9 mouse cellular contexts compared by ENCODE assay signal in genomic region chr4:106614180-106614797, GRCm38 (mm10). TPM values are rescaled to one million over a fixed set of nuclear protein-coding genes. Genes with fewer than 3 reads are reported as not detected.
DNase-seq lines count a peak whose midpoint lies in the region; ATAC-seq and TF ChIP-seq lines count a peak whose summit lies in the region.
"Had no signal": no experiment of that assay in that cellular context is flagged by ENCODE, and none has a peak within 500 bp of the region (broad histone marks: within the 10 kb centered on the region; RNA-seq: fewer than 3 reads in every experiment).

No protein-coding gene starts in this region.

- in situ Hi-C loops in ES-E14 (cut with MboI; ENCODE audit: low sequenced_read_pairs in 2 of 2, unreplicated experiment in 2 of 2): loop anchor here in 1 of 2 experiments (10.0 kb wide), 1 partner anchor 101 kb away; no protein-coding TSS in a partner anchor

- no peaks in the 10 kb centered on the region for H3K27me3 ChIP-seq in forebrain, embryonic 14.5 days (replicated peaks; ENCODE audit: control insufficient read depth, insufficient read depth, low read length)

- TF ChIP-seq POLR2A in lung, adult 2 months (IDR thresholded peaks at IDR 0.05; ENCODE audit: borderline replicate concordance, extremely low read depth, low read depth, low read length): no peak
- TF ChIP-seq POLR2A in olfactory bulb, adult 2 months (IDR thresholded peaks at IDR 0.05; ENCODE audit: insufficient read depth, low read depth, low read length): no peak

- H3K9me3 ChIP-seq in ES-E14 (ENCODE audit: control insufficient read depth, insufficient read depth, low read depth, low read length): no peaks in the 10 kb centered on the region
- no peaks in the 10 kb centered on the region for H3K9me3 ChIP-seq in forebrain, embryonic 14.5 days (replicated peaks; ENCODE audit: control insufficient read depth, low read length)

- H3K9ac ChIP-seq in ES-E14 (ENCODE audit: insufficient read depth, low read depth, low read length, poor library complexity, severe bottlenecking): peak overlapping the region; percentile 47; the same call in 1 of the 2 replicates
- H3K9ac ChIP-seq in forebrain, embryonic 14.5 days (ENCODE audit: low read length): no peak overlapping the region

- ATAC-seq in forebrain, embryonic 14.5 days: peak; percentile 79

- H3K4me2 ChIP-seq in forebrain, embryonic 14.5 days (ENCODE audit: low read length): no peak overlapping the region

- 44% methylated on average over 7 of the region's 7 CpGs for WGBS in forebrain, embryonic 14.5 days
- WGBS in lung, adult 2 months: 45% methylated on average over 7 of the region's 7 CpGs
- WGBS in olfactory bulb, adult 2 months: 44% methylated on average over 7 of the region's 7 CpGs

- DNase-seq in ES-E14 (ENCODE audit: low read depth, low spot score): peak; percentile 70
- DNase-seq in cerebellum, adult 11-12 months: peak; percentile 32
- DNase-seq in forebrain, embryonic 14.5 days (ENCODE audit: low spot score): peak; percentile 77
- DNase-seq in heart, postnatal 4 days: peak; percentile 79
- peak; percentile 60 to 85 for DNase-seq in layer of hippocampus, adult 2 months (ENCODE audit: low spot score in 2 of 2)
- DNase-seq in lung, adult 2 months: peak; percentile 59
- peak; percentile 76 to 88 for DNase-seq in thymus, postnatal 10 days (ENCODE audit: low spot score in 2 of 2)

- H3K4me1 ChIP-seq in ES-E14 (ENCODE audit: control insufficient read depth in 2 of 2, insufficient read depth in 2 of 2, low read length in 2 of 2, poor library complexity in 1 of 2): peaks cover 2 to 28% of the 10 kb centered on the region in 2 experiments; a peak in 2 of 4 replicates
- peaks cover 4% of the 10 kb centered on the region; the same call in 1 of the 2 replicates for H3K4me1 ChIP-seq in forebrain, embryonic 14.5 days (ENCODE audit: control insufficient read depth, insufficient read depth, low read length)
- H3K4me1 ChIP-seq in lung, adult 2 months (ENCODE audit: control insufficient read depth, insufficient read depth, low read length): no peaks in the 10 kb centered on the region
- H3K4me1 ChIP-seq in olfactory bulb, adult 2 months (ENCODE audit: control insufficient read depth, insufficient read depth, low read length): peaks cover 8% of the 10 kb centered on the region

- H3K36me3 ChIP-seq in ES-E14 (ENCODE audit: control insufficient read depth, insufficient read depth, low read length, poor library complexity, severe bottlenecking): no peaks in the 10 kb centered on the region
- H3K36me3 ChIP-seq in forebrain, embryonic 14.5 days (ENCODE audit: control insufficient read depth, insufficient read depth, low read length): no peaks in the 10 kb centered on the region

- H3K4me3 ChIP-seq in ES-E14 (ENCODE audit: insufficient read depth in 1 of 2, low read depth in 1 of 2, low read length in 2 of 2, poor library complexity in 1 of 2, severe bottlenecking in 1 of 2): no peak overlapping the region
- no peak overlapping the region for H3K4me3 ChIP-seq in forebrain, embryonic 14.5 days (ENCODE audit: low read depth, low read length)
- no peak overlapping the region for H3K4me3 ChIP-seq in layer of hippocampus, adult 2 months
- H3K4me3 ChIP-seq in lung, adult 2 months (replicated peaks; ENCODE audit: extremely low read depth, low read depth, low read length): no peak overlapping the region
- H3K4me3 ChIP-seq in olfactory bulb, adult 2 months (ENCODE audit: insufficient read depth, low read depth, low read length): no peak overlapping the region

- no peak overlapping the region for H3K27ac ChIP-seq in ES-E14 (ENCODE audit: insufficient read depth, low read depth, low read length, poor library complexity, severe bottlenecking)
- H3K27ac ChIP-seq in forebrain, embryonic 14.5 days (ENCODE audit: low read depth, low read length): no peak overlapping the region
- H3K27ac ChIP-seq in layer of hippocampus, adult 2 months: peak overlapping the region; percentile 63
- H3K27ac ChIP-seq in olfactory bulb, adult 2 months (ENCODE audit: insufficient read depth, low read depth, low read length): no peak overlapping the region

- peak; percentile 98 for TF ChIP-seq CTCF in layer of hippocampus, adult 2 months (conservative IDR thresholded peaks at IDR 0.05)
- peak; percentile 95 for TF ChIP-seq CTCF in lung, adult 2 months (IDR thresholded peaks at IDR 0.05; ENCODE audit: insufficient read depth, low read length)
- peak; percentile 96 for TF ChIP-seq CTCF in olfactory bulb, adult 2 months (IDR thresholded peaks at IDR 0.05; ENCODE audit: insufficient read depth, low read depth, low read length)

TF ChIP-seq in ES-E14, 5 proteins besides CTCF, POLR2A, EP300 and RAD21:
- TF ChIP-seq HCFC1 (IDR thresholded peaks at IDR 0.05; ENCODE audit: borderline replicate concordance, insufficient read depth, low read length) (no peak), CHD2 (IDR thresholded peaks at IDR 0.05; ENCODE audit: low read depth, low read length) (no peak), ZNF384 (IDR thresholded peaks at IDR 0.05; ENCODE audit: low read depth, low read length) (no peak), MAFK (IDR thresholded peaks at IDR 0.05; ENCODE audit: insufficient read depth, low read depth, low read length) (0 out of 2 replicates have a peak, but pooled peaks have one; percentile 31), ZC3H11A (IDR thresholded peaks at IDR 0.05; ENCODE audit: borderline replicate concordance, low read depth, low read length) (peak; percentile 88)
TF ChIP-seq in ES-E14: peak in this region for 2.

RNA-seq across cellular contexts. Expression of gene Lexm, which starts 2.8 kb away (rescaled TPM):
- total RNA-seq in ES-E14 (2012; rRNA removed): 2.1 and 2.9 TPM in 2 replicates
- polyA plus RNA-seq in forebrain, embryonic 14.5 days (2014; fragmentation: Nextera tagmentation; extraction: Ambion mirVana): not detected in 2 replicates
- not detected for total RNA-seq in heart, postnatal 4 days (2021)
- total RNA-seq in layer of hippocampus, adult 2 months (2021): under 1 TPM in 1 of 2 experiments, not detected in 1; 0.71 TPM
- 0.11 TPM in 1 of 2 replicates, not detected in the other for polyA plus RNA-seq in lung, adult 2 months (2012; rRNA removed)
- polyA plus RNA-seq in olfactory bulb, adult 2 months (2012; ENCODE audit: insufficient read depth, insufficient read length, low replicate concordance, missing spikeins): not detected in 2 replicates
- polyA plus RNA-seq: large intestine, adult 2 months had no signal

RNA-seq across cellular contexts. Expression of gene Ttc22, which starts 7.9 kb away (rescaled TPM):
- total RNA-seq in ES-E14 (2012; rRNA removed): 0.09 and 0.16 TPM in 2 replicates
- polyA plus RNA-seq in forebrain, embryonic 14.5 days (2014; fragmentation: Nextera tagmentation; extraction: Ambion mirVana): 0.46 and 0.53 TPM in 2 replicates
- total RNA-seq in heart, postnatal 4 days (2021): under 1 TPM; 0.38 to 0.45 TPM
- total RNA-seq in layer of hippocampus, adult 2 months (2021): under 1 TPM; 0.59 to 0.74 TPM
- 1.8 and 8.2 TPM in 2 replicates for polyA plus RNA-seq in lung, adult 2 months (2012; rRNA removed)
- not detected in 2 replicates for polyA plus RNA-seq in olfactory bulb, adult 2 months (2012; ENCODE audit: insufficient read depth, insufficient read length, low replicate concordance, missing spikeins)

RNA-seq across cellular contexts. Expression of gene Pars2, which starts 36.6 kb away (rescaled TPM):
- total RNA-seq in ES-E14 (2012; rRNA removed): 12.1 and 14.7 TPM in 2 replicates
- 11.7 and 12.7 TPM in 2 replicates for polyA plus RNA-seq in forebrain, embryonic 14.5 days (2014; fragmentation: Nextera tagmentation; extraction: Ambion mirVana)
- 1 to 10 TPM; 6.7 to 7.4 TPM for total RNA-seq in heart, postnatal 4 days (2021)
- 1 to 10 TPM; 6.1 to 8.5 TPM for total RNA-seq in layer of hippocampus, adult 2 months (2021)
- 3.5 and 7.8 TPM in 2 replicates for polyA plus RNA-seq in lung, adult 2 months (2012; rRNA removed)
- polyA plus RNA-seq in olfactory bulb, adult 2 months (2012; ENCODE audit: insufficient read depth, insufficient read length, low replicate concordance, missing spikeins): not detected in 2 replicates

RNA-seq across cellular contexts. Expression of gene Dhcr24, which starts 53.5 kb away (rescaled TPM):
- 223 and 321 TPM in 2 replicates for total RNA-seq in ES-E14 (2012; rRNA removed)
- 16.4 and 16.6 TPM in 2 replicates for polyA plus RNA-seq in forebrain, embryonic 14.5 days (2014; fragmentation: Nextera tagmentation; extraction: Ambion mirVana)
- 10 to 100 TPM; 31.9 to 34.3 TPM for total RNA-seq in heart, postnatal 4 days (2021)
- 10 to 100 TPM; 58.9 to 59.7 TPM for total RNA-seq in layer of hippocampus, adult 2 months (2021)
- 81.7 and 94.0 TPM in 2 replicates for polyA plus RNA-seq in lung, adult 2 months (2012; rRNA removed)
- polyA plus RNA-seq in olfactory bulb, adult 2 months (2012; ENCODE audit: insufficient read depth, insufficient read length, low replicate concordance, missing spikeins): not detected in 2 replicates

Comparison
In these comparisons a context has a peak if more than half of its experiments do, and no peak if none do; other contexts are left out.
1. DNase-seq: peak in every context shown above with its lines; median percentile 82 in thymus, postnatal 10 days; 79 in heart, postnatal 4 days; 77 in forebrain, embryonic 14.5 days; 72 in layer of hippocampus, adult 2 months; 70 in ES-E14; 59 in lung, adult 2 months; 32 in cerebellum, adult 11-12 months.